Mouse (Mus musculus) adipocyte (in vitro differentiated cells): Measurements from ENCODE around the gene Gnmt.
"Not testable (repeated sequence)": the region's sequence is repeated elsewhere in the genome, so short reads cannot be mapped to it uniquely, and the experiment has no call there.

Source experiments
- DNase-seq: peaks from one replicate; pipeline ENCODE4 v3.0.0-alpha.2; 2016; ENCODE audit warnings: low spot score

Gnmt gene

DNA sequence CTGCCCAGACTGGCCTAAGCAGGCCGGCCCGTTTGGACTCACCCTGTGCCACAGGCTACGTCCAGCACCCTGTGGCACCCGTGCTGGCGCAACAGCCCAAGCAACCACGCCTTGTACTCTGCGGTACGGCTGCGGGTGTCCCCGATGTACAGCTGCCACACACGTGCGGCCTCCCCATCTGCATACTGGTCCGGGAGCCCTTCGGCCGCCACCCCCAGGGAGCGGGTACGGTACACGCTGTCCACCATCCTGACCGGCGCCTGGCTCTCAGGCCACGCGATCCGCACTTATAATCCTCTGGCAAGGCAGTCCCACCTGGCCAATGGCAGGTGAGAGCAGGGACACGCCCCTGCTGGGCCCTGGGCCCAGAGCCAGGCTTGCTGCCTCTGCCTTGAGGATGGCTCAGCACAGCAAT lies at the start of gene Gnmt:
TSS of gene Gnmt (minus strand) at position 265 of the 415 bp plus-strand sequence.
- DNase-seq: no peak

- no peak for DNase-seq
Measured at GRCm38 (mm10) chr17:46776087-46776486, 47.1 kb upstream of the Gnmt start.

GRCm38 (mm10) chr17:46775070-46775469 lies 46.1 kb upstream of the Gnmt start:
- no peak for DNase-seq

DNA sequence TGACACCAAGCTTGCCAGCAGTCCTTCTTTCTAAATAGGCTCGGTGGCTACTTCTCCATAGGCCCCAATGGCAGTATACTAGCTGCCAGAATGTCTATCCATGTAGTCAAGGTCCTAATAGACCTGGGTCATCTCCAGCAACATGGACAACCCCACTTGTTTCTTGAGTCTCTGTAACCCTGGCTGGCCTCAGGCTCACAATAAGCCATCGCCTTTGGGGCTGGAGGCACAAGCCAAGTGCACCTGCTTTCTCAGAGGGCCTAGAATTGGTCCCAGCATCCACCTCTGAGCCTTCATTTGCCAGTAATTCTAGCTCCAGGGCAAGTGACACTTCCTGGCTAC lies 45.1 kb upstream of the Gnmt start:
- DNase-seq: no peak

DNA sequence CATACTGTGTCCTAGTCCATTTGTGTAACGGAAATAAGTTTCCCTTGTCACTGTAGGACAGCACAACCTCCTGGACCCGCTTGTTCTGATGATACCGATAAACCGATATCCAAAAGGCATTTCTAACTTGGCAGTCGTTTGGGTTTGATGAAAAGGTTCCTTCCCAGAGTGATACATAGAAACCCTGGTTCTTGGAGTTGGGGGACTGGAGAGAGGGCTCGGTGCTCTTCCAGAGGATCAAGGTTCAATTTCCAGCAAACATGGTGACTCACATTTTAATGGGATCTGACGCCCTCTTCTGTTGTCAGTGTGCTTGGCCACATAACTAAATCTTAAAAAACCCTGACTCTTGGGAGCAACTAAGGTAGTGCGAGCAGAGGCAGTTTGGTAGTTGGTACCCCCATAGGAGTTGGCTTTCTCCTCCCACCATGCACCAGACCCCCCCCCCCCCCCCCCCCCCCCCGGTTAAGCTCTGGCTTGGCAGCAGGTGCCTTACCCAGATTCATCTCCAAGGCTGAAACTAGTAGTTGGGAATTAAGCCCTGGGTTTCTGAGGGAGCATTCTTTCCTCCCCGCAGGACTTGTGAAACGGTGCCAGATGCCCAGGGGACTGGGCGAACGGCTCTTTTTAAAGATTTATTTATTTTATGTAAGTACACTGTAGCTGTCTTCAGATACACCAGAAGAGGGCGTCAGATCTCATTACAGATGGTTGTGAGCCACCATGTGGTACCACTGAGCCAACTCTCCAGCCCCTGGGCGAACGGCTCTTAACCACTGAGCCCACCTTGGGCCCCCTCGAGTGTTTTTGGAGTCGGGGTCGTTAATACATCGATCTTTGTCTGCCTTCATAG lies 44.5 kb upstream of the Gnmt start:
- peak; percentile 67 for DNase-seq

DNA sequence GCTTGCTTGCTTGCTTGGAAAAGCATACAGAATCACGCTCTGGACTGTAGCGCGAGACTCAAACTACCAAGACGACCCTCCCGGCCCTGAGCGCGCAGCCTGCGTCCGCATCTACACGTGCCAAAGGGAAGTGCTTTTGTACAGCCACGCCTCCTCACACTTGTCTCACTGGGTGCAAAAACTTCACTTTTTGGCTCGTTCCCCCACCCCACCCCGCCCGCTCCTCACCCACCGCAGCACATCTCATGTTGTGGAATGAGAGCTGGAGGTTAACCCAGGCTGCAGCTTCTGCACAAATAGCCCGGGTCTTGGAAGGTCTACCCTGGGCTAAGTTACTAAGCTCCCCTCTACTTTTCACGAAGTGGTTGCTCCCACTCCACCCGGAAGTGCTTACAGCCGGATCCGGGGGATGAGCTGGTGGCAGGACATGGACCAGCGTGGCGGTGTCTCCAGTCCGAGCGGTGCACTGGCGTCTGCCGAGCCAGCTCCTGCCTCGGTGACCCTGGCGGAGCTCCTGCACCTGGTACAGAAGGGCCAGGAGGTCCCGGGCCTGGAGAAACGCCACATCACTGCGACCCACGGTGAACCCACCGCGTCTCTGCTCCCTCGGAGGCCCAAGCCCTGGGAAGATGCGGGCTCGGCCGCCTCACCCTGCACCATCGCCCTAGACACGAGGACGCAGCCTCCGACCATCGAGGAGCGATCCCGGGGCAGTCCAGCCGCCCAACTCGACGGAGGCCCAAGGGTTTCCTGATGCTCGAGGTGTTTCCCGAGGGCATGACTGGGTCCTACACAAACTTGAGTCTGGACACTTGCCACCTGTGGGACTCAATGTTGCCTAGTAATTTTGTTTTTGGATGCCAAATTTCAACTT lies 43.7 kb upstream of the Gnmt start, which contains the start of gene 2310039H08Rik:
TSS of gene 2310039H08Rik (plus strand) at position 232 of the 874 bp plus-strand sequence.
- DNase-seq: peak; percentile 92

DNA sequence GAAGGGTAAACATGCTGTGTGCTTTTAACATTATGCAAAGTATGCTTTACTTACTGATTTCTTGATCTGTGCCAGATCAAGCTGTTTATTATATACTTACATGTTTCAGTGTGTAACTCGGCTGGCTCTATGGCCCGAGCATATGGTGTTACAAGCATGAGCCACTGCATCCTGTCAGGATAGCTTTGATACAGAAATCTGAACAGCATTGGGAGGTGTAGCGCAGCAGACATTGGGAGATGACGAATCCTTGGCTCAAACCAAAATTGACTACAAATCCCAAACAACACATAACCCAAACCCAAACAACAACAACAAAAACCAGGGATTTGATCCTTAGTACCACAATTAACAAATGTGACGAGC lies 43.1 kb upstream of the Gnmt start:
- no peak for DNase-seq

DNA sequence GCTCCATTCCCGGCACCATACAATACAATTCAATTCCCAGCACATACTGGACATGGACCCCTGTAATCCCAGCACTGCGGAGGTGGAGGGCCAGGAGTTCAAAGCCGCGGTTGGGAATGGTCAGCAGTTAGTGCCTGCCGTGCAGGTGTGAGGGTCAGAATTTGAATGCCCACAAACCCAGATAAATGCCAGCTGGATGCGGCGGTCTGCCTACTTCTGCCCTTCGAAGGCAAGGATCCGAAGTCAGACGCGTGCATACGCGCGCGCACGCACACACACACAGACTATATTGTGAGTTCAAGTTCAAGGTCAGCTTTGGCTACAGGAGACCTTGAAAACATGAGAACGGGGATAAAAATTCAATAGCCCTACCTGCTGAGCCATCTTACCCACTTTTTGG lies 42.6 kb upstream of the Gnmt start:
- no peak for DNase-seq

GRCm38 (mm10) chr17:46771025-46771424 lies 42.1 kb upstream of the Gnmt start:
- no peak for DNase-seq

DNA sequence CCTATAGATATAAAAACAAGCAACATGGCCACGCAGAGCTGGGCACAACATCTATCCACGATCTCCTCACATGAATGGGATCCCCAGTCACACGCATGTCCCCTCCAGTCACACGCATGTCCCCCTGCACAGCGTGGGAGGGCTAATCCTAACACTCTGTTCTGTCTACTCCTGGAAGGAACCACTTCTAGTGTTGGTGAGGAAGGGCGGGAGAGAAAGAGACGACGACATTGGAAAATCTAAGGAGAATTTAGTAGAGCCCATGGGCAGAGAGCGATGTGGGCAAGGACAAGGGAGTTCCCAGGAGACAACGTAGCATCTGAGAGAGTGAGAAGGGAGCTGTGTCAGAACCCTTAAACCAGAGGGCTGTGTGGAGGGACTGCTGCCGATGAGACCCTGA lies 41.6 kb upstream of the Gnmt start:
- DNase-seq: no peak

GRCm38 (mm10) chr17:46767868-46768267 lies 38.9 kb upstream of the Gnmt start:
- no peak for DNase-seq

DNA sequence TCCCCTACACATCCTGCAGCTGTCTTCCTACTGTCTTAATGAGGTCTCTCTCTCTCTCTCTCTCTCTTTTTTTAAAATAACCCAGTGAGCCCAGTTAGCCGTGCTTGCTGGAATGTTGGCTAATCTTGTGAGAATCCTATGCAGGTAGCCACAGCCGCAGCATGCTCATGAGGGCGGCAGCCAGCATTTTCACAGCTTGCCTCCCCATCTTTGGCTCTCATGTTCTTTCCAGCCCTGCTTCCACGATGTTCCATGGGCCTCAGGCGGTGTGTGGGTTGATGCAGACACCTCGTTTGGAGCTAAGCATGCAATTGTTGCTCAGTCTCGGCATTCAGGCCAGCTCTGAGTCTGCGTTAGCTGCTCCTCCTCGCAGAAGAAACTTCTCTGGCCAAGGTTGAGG lies 35.9 kb upstream of the Gnmt start:
- DNase-seq: not testable (repeated sequence)

GRCm38 (mm10) chr17:46763544-46763943 lies 34.6 kb upstream of the Gnmt start, which contains the start of gene Ptcra:
Ptcra (minus strand) TSS chr17:46763712.
- DNase-seq: no peak

GRCm38 (mm10) chr17:46758753-46759152 lies 29.8 kb upstream of the Gnmt start:
- DNase-seq: no peak

DNA sequence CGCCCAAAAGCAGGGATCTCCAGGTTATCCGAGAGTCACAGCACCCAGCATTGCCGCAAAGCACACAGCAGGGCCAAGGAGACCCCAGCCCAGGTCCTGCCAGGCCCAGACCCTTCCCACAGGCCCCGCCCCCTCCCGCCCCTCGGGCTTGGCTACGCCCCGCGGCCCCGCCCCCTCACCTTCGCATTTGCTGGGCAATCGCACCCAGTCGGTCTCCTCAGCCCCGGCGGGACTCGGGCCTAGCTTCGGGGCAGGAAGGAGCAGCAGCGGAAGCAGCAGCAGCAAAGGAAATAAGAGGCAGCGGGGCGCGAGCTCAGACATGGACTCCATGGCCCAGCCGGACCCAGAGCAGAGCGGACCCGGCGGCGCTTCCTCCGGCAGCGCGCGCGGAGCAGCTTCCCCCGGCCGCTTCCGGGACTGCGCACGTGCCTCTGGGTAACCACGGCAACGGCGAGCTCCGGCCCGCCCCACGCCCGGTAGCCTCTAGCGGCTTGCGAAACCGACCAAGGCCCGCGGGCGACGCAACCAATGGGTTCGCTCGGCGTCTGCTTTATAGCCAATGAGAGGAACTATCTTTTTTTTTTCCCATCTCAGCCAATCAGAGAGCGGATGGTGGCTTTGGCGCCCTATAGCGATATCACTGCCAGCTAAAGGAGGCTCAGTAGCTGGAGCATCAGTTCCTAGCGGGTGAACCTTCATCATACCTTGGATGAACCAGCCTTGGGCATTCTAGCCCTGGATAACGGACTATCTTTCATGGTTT lies 23.0 kb upstream of the Gnmt start, which contains the start of gene Cnpy3:
TSS of gene Cnpy3 (minus strand) at position 421 of the 763 bp plus-strand sequence.
- peak; percentile 97 for DNase-seq

- no peak for DNase-seq
Measured at GRCm38 (mm10) chr17:46751056-46751793, 22.3 kb upstream of the Gnmt start.

- no peak for DNase-seq
Measured at GRCm38 (mm10) chr17:46750580-46750979, 21.6 kb upstream of the Gnmt start.

GRCm38 (mm10) chr17:46749282-46749681 lies 20.3 kb upstream of the Gnmt start:
- DNase-seq: no peak

GRCm38 (mm10) chr17:46747806-46748205 lies 18.8 kb upstream of the Gnmt start:
- DNase-seq: peak; percentile 55

DNA sequence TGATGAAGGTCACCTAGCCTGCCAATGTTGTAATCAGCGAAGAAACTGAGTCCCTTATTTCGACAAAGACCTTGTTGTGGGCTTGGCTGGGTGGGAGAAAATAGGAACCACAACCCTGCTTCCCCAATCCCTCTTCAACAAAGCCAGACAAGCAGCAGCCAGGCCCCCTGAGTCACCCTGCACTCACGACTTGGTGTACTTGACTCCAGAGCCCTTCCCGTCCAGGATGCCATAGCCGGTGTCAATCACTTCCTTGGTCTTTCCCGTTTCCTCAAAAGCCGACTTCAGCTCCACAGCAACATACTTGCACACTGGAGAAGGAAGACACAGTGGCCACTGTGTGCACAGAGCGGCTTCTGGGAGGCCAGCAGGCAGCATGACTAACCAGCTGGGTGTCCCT lies 18.3 kb upstream of the Gnmt start:
- DNase-seq: no peak

DNA sequence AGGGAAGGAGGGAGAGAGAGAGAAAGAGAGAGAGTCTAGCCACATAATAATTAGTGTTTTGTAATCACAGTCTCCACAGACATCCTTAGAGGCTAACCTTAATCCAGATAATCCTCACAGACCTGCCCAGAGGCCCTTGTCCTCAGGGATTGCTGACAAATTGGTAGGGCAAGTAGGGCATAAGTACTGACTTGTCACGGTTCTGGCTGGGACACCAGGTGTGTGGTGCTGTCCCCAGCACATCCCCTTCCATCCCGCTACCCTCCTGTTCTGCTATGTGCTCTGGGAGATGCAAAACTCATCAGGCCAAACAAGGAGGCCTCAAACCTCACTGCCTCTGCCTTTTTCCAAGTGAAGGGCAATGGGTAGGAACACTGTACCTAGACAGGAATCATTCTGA lies 16.5 kb upstream of the Gnmt start:
- no peak for DNase-seq
